Mouse (Mus musculus): ENCODE measurements around the gene Ttll9.

Gene Ttll9

GRCm38 (mm10) chr2:153013724-153014515 is 51.6 kb downstream of the Ttll9 start:
- no peak for DNase-seq (ENCODE audit: low read depth, low spot score)

DNA sequence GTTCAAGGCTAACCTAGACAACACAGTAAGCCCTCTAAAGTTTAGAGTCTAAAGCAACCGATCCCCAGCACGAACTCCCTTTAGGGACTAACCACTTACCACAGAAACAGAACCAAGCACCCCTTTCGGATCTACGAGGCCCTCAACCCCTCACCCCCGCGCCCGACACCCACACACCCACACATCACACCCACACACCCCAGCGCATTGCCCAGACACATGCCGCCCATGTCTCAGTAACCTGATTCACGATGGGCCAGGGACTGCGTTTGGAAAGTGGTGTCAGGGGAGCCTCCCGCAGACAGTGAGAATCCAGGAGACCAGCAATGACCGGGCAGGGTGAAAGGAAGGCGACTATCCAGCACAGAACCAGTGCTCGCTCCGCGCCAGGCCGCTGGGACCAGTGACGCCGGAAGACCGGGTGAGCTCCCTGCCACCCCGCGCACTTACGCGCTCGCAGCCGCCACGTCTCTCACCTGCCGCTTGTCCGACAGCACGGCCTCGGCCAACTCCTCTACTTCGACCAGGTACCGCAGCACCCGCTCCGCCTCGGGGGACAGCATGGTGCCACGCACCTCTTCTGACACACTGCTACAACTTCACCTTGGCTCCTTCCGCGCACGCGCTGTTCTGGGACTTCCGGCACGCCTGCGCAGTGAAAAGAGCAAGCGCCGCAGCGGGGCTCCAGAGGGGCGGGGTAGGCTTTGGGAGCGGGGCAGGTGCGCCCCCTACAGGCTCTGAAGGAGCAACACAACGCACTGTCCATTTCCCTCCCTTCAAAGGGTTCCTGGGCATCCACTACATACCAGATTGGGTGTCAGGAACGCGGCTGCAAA is 52.7 kb downstream of the Ttll9 start, which contains the start of gene Pdrg1:
Gene Pdrg1, minus strand, starts transcription at position 670 of the 836 bp plus-strand sequence.
- DNase-seq (ENCODE audit: low read depth, low spot score), result peak; percentile 91

- no peak for DNase-seq (ENCODE audit: low read depth, low spot score)
Observed at GRCm38 (mm10) chr2:153015804-153016203, 53.5 kb downstream of the Ttll9 start.

GRCm38 (mm10) chr2:153016786-153017185 is 54.5 kb downstream of the Ttll9 start:
- DNase-seq (ENCODE audit: low read depth, low spot score), result no peak

DNA sequence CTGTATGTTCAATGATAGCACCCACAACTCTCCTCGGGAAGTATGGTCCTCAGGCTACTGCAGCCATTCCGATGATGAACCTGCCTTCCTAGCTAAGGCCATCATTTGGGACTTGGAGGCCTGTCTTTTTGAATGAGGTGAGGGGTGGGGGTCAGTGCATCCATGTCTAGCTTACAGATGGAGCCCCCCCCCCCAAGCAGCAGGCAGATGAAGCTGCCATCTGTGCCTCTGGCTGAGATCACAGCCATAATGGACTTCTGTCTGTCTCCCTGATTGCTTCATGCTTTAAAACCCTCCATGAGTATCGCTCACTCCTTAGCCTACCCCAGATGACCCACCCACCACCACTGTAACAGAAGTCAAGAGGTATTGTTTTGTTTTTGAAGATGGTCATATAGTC is 57.1 kb downstream of the Ttll9 start:
- no peak for DNase-seq (ENCODE audit: low read depth, low spot score)

GRCm38 (mm10) chr2:153021163-153021562 is 58.9 kb downstream of the Ttll9 start:
- no peak for DNase-seq (ENCODE audit: low read depth, low spot score)

DNA sequence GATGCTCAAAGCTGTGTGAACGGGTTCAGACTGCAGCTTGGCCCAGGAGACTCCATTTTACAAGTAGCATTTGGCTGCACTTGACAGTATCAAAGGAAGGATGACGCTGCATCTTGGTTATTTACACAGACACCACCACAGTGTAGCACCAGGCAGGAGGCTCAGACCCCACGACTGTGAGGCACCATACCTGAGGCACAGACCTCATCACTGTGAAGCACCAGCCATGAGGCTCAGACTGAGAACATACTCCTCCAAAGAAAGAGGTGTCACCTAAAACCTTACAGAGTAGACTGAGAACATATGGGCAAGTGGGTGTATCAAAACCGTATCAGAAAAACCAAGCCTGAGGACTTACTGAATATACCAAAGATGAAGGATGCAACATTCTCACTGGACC is 60.6 kb downstream of the Ttll9 start:
- DNase-seq (ENCODE audit: low read depth, low spot score), result no peak

DNA sequence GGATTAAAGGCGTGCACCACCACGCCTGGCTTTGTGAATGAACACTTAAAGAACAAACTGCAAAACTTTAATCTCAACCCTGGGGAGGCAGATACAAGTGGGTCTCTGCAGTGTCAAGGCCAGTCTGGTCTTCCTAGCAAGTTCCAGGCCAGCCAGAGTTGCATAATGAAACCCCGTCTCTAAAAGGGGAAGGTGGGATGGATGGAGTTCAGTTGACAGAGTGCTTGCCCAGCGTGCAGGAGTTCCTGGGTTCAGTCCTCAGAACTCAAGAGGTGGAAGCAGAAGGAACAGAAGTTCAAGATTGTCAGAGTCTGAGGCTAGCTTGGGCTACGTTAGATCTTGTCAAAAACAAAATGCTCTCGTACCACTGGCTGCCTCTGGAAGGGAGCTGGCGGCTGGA is 63.8 kb downstream of the Ttll9 start:
- DNase-seq (ENCODE audit: low read depth, low spot score), result no peak

- DNase-seq (ENCODE audit: low read depth, low spot score), result no peak
Observed at GRCm38 (mm10) chr2:153027501-153027900, 65.2 kb downstream of the Ttll9 start.

- no peak for DNase-seq (ENCODE audit: low read depth, low spot score)
Observed at GRCm38 (mm10) chr2:153030422-153030821, 68.1 kb downstream of the Ttll9 start.

GRCm38 (mm10) chr2:153031126-153032082 is 69.1 kb downstream of the Ttll9 start, which contains the start of gene Xkr7:
Gene Xkr7 (plus strand): TSS chr2:153031852.
- DNase-seq (ENCODE audit: low read depth, low spot score), result no peak

GRCm38 (mm10) chr2:153032083-153032842 is 70.0 kb downstream of the Ttll9 start:
- DNase-seq (ENCODE audit: low read depth, low spot score), result no peak

- DNase-seq (ENCODE audit: low read depth, low spot score), result no peak
Observed at GRCm38 (mm10) chr2:153032973-153033372, 70.7 kb downstream of the Ttll9 start.

DNA sequence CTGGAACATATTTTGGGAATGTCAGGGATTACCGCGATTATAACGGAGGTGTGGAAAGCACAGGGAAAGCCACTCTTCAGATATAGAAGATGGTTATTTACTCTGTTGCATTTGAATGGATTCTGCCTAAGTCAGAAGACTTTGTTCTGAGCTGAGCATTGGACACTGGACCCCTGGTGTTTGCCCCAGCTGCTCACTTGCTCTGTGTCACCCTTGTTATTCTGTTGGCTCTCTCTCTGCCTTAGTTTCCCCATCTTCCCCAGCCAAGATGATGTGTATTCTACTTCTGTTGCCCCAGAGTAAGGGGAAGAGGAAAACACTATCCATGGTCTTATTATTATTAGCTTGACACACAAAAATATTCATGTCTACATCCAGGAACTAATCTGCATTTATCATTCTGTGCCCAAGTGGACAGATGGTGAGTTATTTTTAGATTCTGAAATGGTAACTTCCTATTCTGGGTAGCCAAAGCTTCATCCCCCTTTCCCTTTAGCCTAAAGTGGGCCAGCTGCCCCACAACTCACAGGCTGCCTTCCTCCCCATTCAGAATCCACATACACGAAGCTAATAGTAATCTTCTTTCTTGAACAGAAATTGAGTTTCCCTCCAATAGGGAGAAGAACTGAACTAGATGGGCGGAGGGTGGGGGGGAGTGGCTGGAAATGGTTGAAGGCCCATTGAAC is 71.4 kb downstream of the Ttll9 start:
- DNase-seq (ENCODE audit: low read depth, low spot score), result no peak

- DNase-seq (ENCODE audit: low read depth, low spot score), result peak; percentile 65
Observed at GRCm38 (mm10) chr2:153036690-153037089, 74.4 kb downstream of the Ttll9 start.

- DNase-seq (ENCODE audit: low read depth, low spot score), result no peak
Observed at GRCm38 (mm10) chr2:153043886-153044285, 81.6 kb downstream of the Ttll9 start.

GRCm38 (mm10) chr2:153045884-153046299 is 83.6 kb downstream of the Ttll9 start:
- no peak for DNase-seq (ENCODE audit: low read depth, low spot score)

GRCm38 (mm10) chr2:153047828-153048465 is 85.7 kb downstream of the Ttll9 start:
- no peak for DNase-seq (ENCODE audit: low read depth, low spot score)

- DNase-seq (ENCODE audit: low read depth, low spot score), result no peak
Observed at GRCm38 (mm10) chr2:153049288-153049996, 87.2 kb downstream of the Ttll9 start.

Measured in retina, adult 2 months (tissue).